Mouse (Mus musculus) granulocyte monocyte progenitor cell, adult 5-6 weeks (primary cell): ENCODE data around the gene Txk. TPM values are rescaled to one million over a fixed set of nuclear protein-coding genes. Genes with fewer than 3 reads are reported as not detected.
A peak's percentile ranks its signal among the peaks of the same experiment; 100 is the strongest.

Source experiments
- ATAC-seq: replicated peaks from 2 replicates; pipeline ENCODE4 v1.8.0; 2016; ENCODE audit warnings: mild to moderate bottlenecking, moderate TSS enrichment, inconsistent platforms; ENCODE audit not compliant: poor library complexity, severe bottlenecking
- total RNA-seq, 2 experiments: library from RNA; stranded (forward) in 1 of 2; stranded (reverse) in 1 of 2; fragments of 200-712, 200-1000 nt in 1 of 2; fragments of >200 nt in 1 of 2; fragmentation: Nextera tagmentation in 1 of 2; gene quantifications; 2 replicates each; pipeline ENCODE4 v1.2.3; 2014 to 2017

The Txk gene
- total RNA-seq, 2 experiments from 2014 or later = 0.31 TPM; not detected in 1

DNA sequence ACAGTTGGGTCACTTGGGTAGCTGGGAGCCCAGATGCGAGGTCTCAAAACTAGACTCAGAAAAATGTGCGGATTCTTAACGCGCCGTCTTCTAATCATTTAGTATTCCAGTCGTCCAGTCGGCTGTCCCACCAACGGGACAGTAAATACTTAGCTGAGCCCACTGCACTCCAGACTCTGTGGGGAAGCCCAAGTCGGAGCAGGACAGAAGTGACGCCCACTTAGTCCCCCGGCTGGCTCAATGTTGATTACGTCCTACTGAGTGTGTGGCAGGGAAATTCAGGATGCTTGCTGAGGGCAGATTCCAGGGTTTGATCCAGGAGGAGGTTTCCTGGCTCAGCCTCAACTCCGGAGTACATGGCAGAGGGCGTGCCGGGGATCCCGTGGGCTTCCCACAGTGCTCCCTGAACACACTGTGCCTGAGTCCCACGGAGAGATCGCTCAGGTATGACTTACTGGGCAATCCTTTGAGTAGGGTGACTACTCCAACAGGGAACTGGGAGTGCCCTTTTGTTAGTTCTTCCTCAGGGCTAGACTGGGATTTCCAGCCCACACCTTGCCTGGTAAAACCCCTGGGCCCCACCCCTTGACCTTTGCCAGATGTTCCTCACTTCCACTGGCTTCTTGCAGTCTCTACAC, 104.5 kb downstream of the Txk start:
- ATAC-seq = peak; percentile 39

- ATAC-seq = peak; percentile 95
Observed at GRCm38 (mm10) chr5:72647418-72647907, 105.1 kb downstream of the Txk start, which contains the start of gene Nipal1. Nipal1 (plus strand) TSS chr5:72647795.

- ATAC-seq = no peak
Observed at GRCm38 (mm10) chr5:72646996-72647395, 105.6 kb downstream of the Txk start.

GRCm38 (mm10) chr5:72646131-72646530, 106.4 kb downstream of the Txk start:
- ATAC-seq = peak; percentile 63

Other genes starting within 250 kb of the Txk start
- gene Corin, start 248.3 kb downstream of the Txk start, total RNA-seq (2014; fragmentation: Nextera tagmentation) = not detected in 2 replicates
- not detected in 2 replicates for gene Corin, start 248.3 kb downstream of the Txk start, total RNA-seq (2017)
- gene Nfxl1, start 193.1 kb downstream of the Txk start, total RNA-seq (2014; fragmentation: Nextera tagmentation) = 25.8 and 27.1 TPM in 2 replicates
- 27.6 and 28.0 TPM in 2 replicates for gene Nfxl1, start 193.1 kb downstream of the Txk start, total RNA-seq (2017)
- gene Zar1, start 171.5 kb downstream of the Txk start, total RNA-seq (2014; fragmentation: Nextera tagmentation) = not detected in 2 replicates
- not detected in 2 replicates for gene Zar1, start 171.5 kb downstream of the Txk start, total RNA-seq (2017)
- gene Gm5868, start 165.2 kb downstream of the Txk start, total RNA-seq (2014; fragmentation: Nextera tagmentation) = not detected in 2 replicates
- gene Gm5868, start 165.2 kb downstream of the Txk start, total RNA-seq (2017) = not detected in 2 replicates
- gene Cnga1, start 108.5 kb downstream of the Txk start, total RNA-seq (2014; fragmentation: Nextera tagmentation) = not detected in 2 replicates
- gene Cnga1, start 108.5 kb downstream of the Txk start, total RNA-seq (2017) = not detected in 2 replicates
- not detected in 2 replicates for gene Nipal1, start 105.0 kb downstream of the Txk start, total RNA-seq (2014; fragmentation: Nextera tagmentation)
- not detected in 2 replicates for gene Nipal1, start 105.0 kb downstream of the Txk start, total RNA-seq (2017)
- gene Tec, start 115.7 kb upstream of the Txk start, total RNA-seq (2014; fragmentation: Nextera tagmentation) = 36.0 and 42.9 TPM in 2 replicates
- 33.9 and 39.8 TPM in 2 replicates for gene Tec, start 115.7 kb upstream of the Txk start, total RNA-seq (2017)
- 44.5 and 60.4 TPM in 2 replicates for gene Slain2, start 161.5 kb upstream of the Txk start, total RNA-seq (2014; fragmentation: Nextera tagmentation)
- 58.3 and 70.7 TPM in 2 replicates for gene Slain2, start 161.5 kb upstream of the Txk start, total RNA-seq (2017)
- not detected in 2 replicates for gene Gm10135, start 221.9 kb upstream of the Txk start, total RNA-seq (2014; fragmentation: Nextera tagmentation)
- gene Gm10135, start 221.9 kb upstream of the Txk start, total RNA-seq (2017) = not detected in 2 replicates